Mouse (Mus musculus) erythroblast, embryonic 14.5 days (primary cell): ENCODE data around the gene Pef1.

Experiments
- GATA1 ChIP-seq: IDR thresholded peaks from 2 replicates; pipeline ENCODE4 v1.6.1; 2012; ENCODE audit warnings: low read length, inconsistent platforms, mixed read lengths
- TAL1 ChIP-seq: IDR thresholded peaks from 3 replicates; pipeline ENCODE4 v1.6.1; 2012; ENCODE audit warnings: low read length, inconsistent platforms, mixed read lengths

DNA sequence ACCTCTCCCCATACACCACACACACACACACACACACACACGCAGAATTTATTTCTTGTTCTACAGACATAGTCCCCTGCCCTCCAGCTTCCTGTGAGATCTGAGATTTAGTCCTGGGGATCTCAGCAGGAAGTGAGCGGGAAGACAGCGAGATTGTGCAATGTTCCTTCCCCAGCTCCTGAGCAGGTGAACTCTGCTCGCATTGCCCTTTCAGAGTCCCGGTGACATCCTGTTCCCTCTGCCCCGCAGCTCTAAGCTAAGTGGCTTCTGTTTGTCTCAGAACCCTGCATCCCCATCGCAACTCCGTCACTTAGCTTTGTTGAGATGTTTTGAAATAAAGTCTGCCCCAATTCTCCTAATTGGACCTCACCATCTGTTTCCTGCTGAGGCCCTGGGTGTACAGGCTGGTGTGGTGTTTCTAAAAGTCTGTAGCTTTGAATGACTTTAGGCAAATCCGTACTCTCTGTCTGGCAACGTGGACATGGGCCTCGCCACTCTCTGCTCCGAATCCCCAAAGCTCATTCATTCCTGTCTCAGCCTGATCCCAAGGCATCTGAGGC lies 54.5 kb downstream of the Pef1 start:
- TF ChIP-seq TAL1 (no peak), GATA1 (no peak)
